Mouse (Mus musculus) skeletal muscle tissue, adult 2 months (tissue): ENCODE results near the gene Zbtb5.
A peak's percentile ranks its signal among the peaks of the same experiment; 100 is the strongest.
"Not testable (repeated sequence)": the region's sequence is repeated elsewhere in the genome, so short reads cannot be mapped to it uniquely, and the experiment has no call there.

ENCODE experiments used
- DNase-seq: peaks from one replicate; pipeline ENCODE4 v3.0.0-alpha.2; 2012; ENCODE audit warnings: low read depth, low spot score

The Zbtb5 gene

GRCm38 (mm10) chr4:45011581-45012104 lies 569 bp downstream of the Zbtb5 start:
- DNase-seq, result peak; percentile 49

DNA sequence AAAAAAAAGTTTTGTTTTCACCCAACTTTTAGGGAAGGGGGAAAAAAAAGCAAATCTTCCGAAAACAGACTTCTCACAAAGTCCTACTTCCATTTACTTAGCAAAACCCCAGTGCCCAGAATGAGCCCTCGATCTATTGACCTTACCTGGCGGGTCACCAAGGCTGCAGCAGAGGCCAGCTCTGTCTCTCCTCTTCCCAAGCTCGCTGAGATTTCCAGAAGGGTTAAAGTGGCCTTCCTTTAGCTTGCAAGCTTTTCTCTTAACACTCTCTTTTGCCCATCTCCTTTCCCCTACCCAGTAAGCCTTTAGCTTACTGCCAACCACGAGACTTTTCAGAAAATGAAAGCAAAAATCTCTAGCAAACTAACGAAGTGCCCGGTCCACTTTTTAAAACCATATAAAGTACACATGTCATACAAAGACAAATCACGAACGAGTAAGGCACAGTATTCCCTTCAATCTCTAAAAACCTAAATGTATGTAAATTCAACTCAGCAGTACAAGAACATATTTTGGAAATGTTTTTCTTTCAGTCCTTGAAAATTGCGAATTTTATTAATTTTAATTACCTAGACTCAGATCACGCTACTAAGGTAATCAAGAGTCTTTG lies 1.3 kb downstream of the Zbtb5 start:
- DNase-seq, result no peak

- DNase-seq, result no peak
These were observed 6.8 kb downstream of the Zbtb5 start for GRCm38 (mm10) chr4:45005452-45005851.

GRCm38 (mm10) chr4:45000001-45000400 lies 12.2 kb downstream of the Zbtb5 start:
- DNase-seq, result no peak

DNA sequence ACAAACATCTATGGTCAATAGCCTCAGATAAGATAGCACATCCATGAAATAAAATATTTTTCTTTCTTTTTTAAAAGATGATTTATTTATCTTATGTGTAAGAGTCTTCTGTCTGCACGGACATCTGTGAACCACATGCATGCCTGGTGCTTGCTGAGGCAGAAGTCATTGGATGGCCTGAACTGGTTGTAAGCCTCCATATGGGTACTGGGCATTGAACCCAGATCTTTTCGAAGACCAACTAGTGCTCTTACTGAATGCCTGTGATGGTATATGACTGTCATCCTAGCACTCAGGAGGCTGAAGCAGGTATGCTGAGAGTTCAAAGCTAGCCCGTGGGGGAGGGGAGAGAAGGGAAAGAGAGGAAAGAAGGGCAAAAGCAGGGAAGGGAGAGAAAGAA lies 14.1 kb downstream of the Zbtb5 start:
- DNase-seq, result no peak

GRCm38 (mm10) chr4:44994776-44995175 lies 17.4 kb downstream of the Zbtb5 start:
- no peak for DNase-seq

DNA sequence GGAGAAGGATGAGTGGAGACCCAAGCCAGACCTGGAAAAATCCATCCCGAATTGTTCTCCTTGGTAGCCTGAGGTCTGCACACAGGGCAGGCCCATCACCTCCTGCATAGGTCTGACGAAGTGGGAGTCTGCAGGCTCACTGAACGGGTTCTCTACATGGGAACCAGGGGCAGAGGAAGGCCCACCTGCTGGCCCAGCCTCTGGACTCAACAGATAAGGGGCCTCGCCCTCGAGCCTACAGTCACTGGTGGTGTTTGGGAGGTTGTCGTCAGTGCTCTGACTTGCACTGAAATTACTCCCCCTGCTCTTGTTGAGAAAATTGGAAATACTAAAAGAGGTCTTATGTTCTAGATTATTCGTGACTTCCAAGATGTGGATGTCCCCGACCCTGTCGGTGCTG lies 18.4 kb downstream of the Zbtb5 start:
- DNase-seq, result no peak

DNA sequence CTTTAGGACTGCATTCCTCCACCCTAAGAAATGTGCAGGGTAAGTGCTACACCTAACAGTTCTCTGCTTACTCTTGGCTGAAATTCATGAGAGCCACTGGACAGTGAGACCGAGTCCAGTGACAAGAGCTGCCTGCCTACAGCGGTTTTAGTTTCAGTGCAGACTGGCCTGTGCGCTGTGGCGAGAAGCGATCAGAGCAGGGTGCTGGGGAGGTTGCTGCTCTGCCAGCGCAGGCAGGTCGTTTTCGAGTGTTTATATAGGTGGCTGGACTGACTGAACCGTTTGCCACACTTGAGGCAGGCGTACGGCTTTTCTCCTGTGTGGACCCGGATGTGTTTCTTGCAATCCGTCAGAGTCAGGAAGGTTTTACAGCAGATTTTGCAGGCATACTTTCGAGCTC lies 19.0 kb downstream of the Zbtb5 start:
- DNase-seq, result not testable (repeated sequence)

GRCm38 (mm10) chr4:44992330-44992729 lies 19.9 kb downstream of the Zbtb5 start:
- DNase-seq, result not testable (repeated sequence)

GRCm38 (mm10) chr4:44990560-44990959 lies 21.7 kb downstream of the Zbtb5 start:
- no peak for DNase-seq

DNA sequence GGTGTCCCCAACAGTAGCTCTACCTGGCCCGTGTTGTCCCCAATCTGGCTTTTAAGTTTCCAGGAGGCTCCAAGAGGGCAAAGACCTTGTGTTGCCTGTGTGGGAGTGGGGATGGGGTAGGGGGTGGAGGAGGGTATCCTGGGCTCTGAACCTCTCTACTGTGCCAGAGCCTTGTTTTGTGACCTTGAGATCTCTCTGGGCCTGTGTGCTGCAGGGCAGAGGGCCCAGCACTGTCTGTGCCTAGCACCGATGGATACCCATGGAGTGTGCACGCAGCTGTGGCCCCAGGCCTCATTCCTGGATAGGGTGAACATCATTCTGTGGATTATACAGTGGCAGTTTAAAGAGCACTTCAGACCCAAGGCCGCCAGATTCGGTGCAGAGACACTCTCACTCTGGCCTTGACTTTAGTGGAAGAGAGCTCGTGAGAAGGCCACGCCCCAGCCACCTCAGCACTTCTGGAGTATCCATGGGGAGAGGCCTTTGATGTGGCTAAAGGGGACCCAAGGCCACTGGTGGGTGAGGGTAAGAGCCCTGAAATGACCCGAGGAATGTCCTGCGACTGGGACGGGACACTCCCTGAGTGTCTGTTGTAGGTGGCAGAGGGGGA lies 29.0 kb downstream of the Zbtb5 start:
- DNase-seq, result no peak

DNA sequence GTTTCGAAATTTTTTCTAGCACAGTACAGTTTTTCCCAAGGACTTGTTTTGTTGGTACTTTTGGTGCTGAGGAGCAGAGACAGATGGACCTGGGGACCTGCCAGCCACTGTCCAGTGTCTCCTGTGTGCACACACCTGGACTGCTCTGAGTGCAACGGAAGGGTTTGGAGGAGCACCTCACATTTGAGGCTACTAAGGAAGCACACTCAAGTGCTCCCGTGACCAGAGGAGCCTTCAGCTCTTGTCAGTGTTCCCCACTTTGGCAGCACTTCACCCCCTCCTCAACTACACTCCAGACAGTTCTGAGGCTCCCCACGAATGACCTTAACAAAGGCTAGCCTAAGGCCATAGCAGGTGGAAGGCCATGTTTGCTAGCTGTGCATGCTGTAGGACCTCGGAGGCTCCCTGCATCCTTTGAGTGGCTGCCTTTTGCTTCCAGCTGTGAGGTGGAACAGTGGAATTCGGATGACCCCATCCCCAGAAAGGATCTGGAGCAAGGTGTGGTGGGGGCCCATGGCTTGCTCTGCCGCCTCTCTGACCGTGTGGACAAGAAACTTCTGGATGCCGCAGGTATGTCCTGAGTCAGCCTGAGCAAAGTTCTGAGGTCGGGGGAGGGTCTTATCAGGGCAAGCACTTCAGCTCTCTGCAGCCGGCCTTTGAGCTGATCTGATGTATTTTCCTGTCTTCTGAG lies 29.6 kb downstream of the Zbtb5 start:
- no peak for DNase-seq

DNA sequence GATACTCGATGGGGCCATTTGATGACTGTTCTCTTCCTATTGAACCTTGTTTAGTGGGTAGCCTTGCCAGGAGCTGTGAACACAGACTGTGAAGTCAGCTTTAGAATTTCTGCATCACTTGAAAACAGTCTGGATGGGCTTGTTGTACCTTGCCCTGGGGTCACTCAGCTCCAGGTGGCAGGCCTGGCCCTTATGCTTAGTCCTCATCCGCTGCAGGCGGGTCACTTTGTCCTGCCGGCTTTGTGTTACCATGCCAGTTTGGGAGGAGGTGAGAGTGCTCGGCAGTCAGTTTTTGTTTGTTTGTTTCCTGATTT lies 30.3 kb downstream of the Zbtb5 start:
- DNase-seq, result no peak

- peak; percentile 86 for DNase-seq
These were observed 30.8 kb downstream of the Zbtb5 start, which contains the start of gene Grhpr for GRCm38 (mm10) chr4:44981280-44981973. Gene Grhpr (plus strand): TSS chr4:44981395.

DNA sequence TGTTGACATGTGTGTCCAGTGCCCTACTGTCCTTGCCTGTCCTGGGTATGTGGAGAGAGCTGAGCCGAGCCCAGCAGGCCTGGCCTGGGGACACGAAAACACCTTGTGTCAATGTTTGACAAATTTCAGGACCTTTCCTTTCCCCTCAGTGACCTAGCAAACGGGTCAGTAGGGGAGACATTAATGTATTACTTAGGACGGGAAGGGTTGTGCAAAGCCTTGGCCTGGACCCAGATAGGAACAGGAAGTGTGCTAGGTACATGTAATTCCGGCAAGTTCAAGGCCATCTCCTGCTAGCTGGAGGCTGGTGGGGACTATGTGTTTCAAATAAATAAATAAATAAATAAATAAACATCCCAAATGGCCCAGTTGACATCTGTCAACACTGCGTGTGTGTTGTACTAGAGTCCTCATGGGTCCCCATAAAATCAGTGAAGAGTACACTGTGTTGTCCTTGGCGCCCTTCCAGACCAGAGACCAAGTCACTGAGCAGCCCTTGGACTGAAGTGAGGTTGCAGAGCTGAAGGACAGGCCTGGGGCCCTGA lies 32.3 kb downstream of the Zbtb5 start:
- DNase-seq, result no peak

- no peak for DNase-seq
These were observed 34.0 kb downstream of the Zbtb5 start for GRCm38 (mm10) chr4:44978175-44978574.

DNA sequence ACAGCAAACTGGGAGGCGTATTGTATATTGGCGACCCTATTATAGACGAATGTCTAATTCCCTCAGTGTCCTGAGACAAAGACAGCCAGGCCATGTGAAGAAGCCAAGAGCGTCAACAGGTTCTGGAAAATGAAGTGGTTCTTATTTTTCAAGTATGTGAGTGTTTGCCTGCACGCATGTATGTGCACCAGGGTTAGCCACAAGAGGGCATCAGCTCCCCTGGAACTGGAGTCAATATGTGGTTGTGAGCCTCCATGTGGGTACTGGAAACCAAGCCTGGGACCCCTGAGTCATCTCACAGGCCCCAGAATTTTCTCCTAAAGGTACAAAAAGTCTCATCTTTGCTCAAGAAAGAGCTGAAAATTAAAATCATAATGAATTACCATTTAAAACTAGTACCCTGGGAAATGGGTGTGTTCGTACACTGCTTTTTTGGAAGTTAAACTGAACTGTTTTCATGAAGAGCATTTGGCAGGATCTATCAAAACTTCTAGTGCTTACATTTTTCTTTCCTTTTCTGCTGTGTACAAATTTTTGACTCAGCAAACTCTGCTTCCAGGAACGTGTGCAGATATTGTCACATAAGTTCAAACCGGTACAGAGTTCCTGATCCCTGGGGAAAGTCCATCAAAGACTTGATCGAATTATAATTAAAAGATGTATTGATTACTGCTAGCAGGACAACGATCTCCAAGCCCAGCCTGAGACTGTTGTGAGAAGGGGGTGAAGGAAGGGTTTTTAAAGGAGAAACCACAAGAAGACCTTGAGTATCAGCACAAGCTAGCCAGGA lies 35.1 kb downstream of the Zbtb5 start:
- DNase-seq, result no peak

DNA sequence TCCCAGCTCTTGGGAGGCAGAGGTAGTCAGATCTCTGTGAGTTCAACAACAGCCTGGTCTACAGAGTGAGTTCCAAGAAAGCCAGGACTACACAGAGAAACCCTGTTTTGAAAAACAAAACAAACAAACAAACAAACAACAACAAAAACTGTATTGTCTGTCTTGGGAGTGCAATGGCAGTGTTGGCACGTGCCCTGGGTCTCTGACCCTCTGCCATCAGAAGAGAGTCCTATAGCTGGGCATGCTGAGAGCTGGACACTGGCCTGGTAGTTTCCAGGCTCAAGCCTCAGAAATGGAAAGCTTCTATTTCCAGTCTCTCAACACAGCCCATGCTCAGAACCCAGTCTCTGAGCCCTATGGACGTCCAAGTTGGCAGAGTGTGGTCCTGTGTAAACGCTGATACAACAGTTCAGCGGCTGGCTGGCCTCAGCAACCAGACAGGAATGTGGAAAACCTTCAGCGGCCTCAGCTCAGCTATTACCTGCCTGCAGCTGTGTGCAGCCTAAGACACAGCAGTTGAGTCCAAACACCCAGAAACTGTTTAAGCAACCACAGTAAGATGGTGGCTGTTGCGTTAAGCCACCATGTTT lies 36.1 kb downstream of the Zbtb5 start:
- DNase-seq, result no peak

DNA sequence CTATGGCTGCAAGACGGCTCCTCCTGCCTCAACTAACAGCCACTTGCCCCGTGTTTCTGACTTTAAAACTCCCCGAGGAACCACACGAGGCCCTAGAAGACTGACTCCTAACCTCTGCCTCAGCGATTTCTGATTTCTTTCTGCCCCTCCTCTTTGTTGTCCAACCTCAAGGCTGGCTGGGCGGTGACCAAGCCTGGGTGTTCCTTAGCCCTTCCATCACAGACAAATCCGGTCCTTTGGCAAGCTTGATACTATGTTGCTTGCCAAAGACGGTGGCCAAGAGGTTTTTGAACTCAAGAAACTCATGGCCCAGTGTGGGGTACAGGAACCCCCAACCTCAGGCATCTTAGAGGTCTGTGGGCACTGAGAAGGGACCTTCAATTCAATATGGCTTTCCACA lies 37.9 kb downstream of the Zbtb5 start:
- no peak for DNase-seq

- no peak for DNase-seq
These were observed 38.3 kb downstream of the Zbtb5 start for GRCm38 (mm10) chr4:44973871-44974270.

DNA sequence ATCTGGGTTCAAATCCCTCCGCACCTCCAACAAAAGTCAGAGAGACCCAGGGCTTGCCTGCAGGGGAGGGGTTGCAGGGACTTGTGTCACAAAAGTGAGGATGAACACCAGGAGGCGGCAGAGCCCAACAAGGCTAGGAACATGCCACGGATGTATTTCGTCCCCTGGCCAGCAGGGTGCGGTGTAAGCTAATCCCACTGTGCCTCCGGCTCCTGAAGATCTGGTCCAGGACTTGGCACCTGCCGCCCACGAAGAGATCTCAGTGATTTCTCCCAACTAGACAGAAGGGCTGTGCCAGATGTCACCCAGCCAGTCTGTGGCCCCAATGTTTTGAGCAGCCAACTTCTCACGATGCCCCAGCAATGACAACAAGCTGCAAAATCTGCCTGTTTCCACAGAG lies 38.8 kb downstream of the Zbtb5 start:
- peak; percentile 67 for DNase-seq
